Mouse (Mus musculus) fat pad, adult 2 months (tissue): ENCODE measurements around the gene 0610012G03Rik.
"Not testable (repeated sequence)": the region's sequence is repeated elsewhere in the genome, so short reads cannot be mapped to it uniquely, and the experiment has no call there.

Source experiments
- DNase-seq: peaks from one replicate; pipeline ENCODE4 v3.0.0-alpha.2; 2011; ENCODE audit warnings: low read depth, low spot score; ENCODE audit errors: extremely low read depth

0610012G03Rik gene

GRCm38 (mm10) chr16:31948345-31948774 lies at the start of gene 0610012G03Rik, which contains the start of gene Ncbp2:
TSS of gene 0610012G03Rik (minus strand) at chr16:31948494.
TSS of gene Ncbp2 (plus strand) at chr16:31948513.
- no peak for DNase-seq

- no peak for DNase-seq
Measured at GRCm38 (mm10) chr16:31996371-31996770, 48.1 kb upstream of the 0610012G03Rik start.

- DNase-seq = no peak
Measured at GRCm38 (mm10) chr16:31993946-31994345, 45.7 kb upstream of the 0610012G03Rik start.

GRCm38 (mm10) chr16:31993195-31993594 lies 44.9 kb upstream of the 0610012G03Rik start:
- no peak for DNase-seq

- DNase-seq = no peak
Measured at GRCm38 (mm10) chr16:31992039-31992438, 43.7 kb upstream of the 0610012G03Rik start.

GRCm38 (mm10) chr16:31980946-31981345 lies 32.7 kb upstream of the 0610012G03Rik start:
- DNase-seq = no peak

GRCm38 (mm10) chr16:31979501-31979900 lies 31.2 kb upstream of the 0610012G03Rik start:
- DNase-seq = no peak

GRCm38 (mm10) chr16:31975258-31975657 lies 27.0 kb upstream of the 0610012G03Rik start:
- no peak for DNase-seq

- DNase-seq = no peak
Measured at GRCm38 (mm10) chr16:31963224-31963623, 14.9 kb upstream of the 0610012G03Rik start.

- no peak for DNase-seq
Measured at GRCm38 (mm10) chr16:31947901-31948316, 385 bp downstream of the 0610012G03Rik start.

GRCm38 (mm10) chr16:31947333-31947732 lies 961 bp downstream of the 0610012G03Rik start:
- DNase-seq = no peak

- DNase-seq = not testable (repeated sequence)
Measured at GRCm38 (mm10) chr16:31945986-31946385, 2.3 kb downstream of the 0610012G03Rik start.

GRCm38 (mm10) chr16:31945372-31945771 lies 2.9 kb downstream of the 0610012G03Rik start:
- DNase-seq = no peak

- DNase-seq = no peak
Measured at GRCm38 (mm10) chr16:31944698-31945255, 3.5 kb downstream of the 0610012G03Rik start.

GRCm38 (mm10) chr16:31943980-31944379 lies 4.3 kb downstream of the 0610012G03Rik start:
- no peak for DNase-seq

- no peak for DNase-seq
Measured at GRCm38 (mm10) chr16:31940586-31940985, 7.7 kb downstream of the 0610012G03Rik start.

- DNase-seq = no peak
Measured at GRCm38 (mm10) chr16:31938856-31939255, 9.4 kb downstream of the 0610012G03Rik start.

GRCm38 (mm10) chr16:31936568-31936967 lies 11.7 kb downstream of the 0610012G03Rik start:
- DNase-seq = no peak

GRCm38 (mm10) chr16:31935091-31935979 lies 13.0 kb downstream of the 0610012G03Rik start:
- DNase-seq = no peak

GRCm38 (mm10) chr16:31934550-31935010 lies 13.7 kb downstream of the 0610012G03Rik start:
- no peak for DNase-seq

- no peak for DNase-seq
Measured at GRCm38 (mm10) chr16:31933751-31934549, 14.3 kb downstream of the 0610012G03Rik start, which contains the start of gene Pigz. TSS of gene Pigz (plus strand) at chr16:31933851.
